Mouse (Mus musculus) thymus, postnatal 4 days (tissue): Measurements from ENCODE around the gene Calcb.

Source experiments
- DNase-seq: peaks from one replicate; pipeline ENCODE4 v3.0.0; 2021

Gene Calcb

DNA sequence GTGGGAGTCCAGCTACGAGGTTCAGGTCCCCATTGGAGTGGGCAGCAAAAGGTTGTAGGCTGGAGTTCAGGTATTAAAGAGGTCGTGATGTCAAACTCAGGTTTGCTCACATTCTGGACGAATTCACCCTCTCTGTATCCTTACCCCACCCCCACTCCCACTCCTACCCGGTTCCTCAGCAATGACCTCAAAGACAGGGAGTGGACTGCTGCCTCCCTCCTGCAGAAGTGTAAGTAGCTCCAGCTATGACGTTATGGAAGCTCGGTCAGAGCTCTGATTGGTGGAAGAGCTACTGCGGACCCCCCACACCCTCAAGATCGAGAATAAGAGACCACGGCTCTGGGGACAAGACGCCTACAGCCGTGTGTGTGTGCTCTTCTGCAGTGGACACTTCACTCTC, at the start of gene Calcb:
Gene Calcb, plus strand, starts transcription at position 344 of the 400 bp plus-strand sequence.
- DNase-seq: no peak

DNA sequence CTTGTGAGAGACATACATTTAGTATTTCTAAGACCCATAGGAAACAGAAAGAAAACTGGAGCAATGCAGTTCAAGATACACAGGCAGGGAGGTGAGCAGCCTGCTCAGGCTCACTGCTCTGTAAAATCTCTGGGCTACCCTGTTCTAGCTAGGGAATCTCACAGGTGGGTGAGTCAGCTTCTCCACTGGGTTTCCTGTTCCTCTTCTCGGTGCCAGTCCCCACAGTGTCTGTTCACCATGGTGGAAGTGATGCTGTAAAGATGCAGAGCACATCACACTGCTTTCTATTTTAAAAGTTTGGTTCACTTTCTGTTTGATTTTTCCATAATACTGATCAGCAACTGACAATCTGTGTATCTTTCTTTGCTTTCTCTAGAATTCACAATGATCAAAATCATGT, 47.0 kb upstream of the Calcb start:
- no peak for DNase-seq

DNA sequence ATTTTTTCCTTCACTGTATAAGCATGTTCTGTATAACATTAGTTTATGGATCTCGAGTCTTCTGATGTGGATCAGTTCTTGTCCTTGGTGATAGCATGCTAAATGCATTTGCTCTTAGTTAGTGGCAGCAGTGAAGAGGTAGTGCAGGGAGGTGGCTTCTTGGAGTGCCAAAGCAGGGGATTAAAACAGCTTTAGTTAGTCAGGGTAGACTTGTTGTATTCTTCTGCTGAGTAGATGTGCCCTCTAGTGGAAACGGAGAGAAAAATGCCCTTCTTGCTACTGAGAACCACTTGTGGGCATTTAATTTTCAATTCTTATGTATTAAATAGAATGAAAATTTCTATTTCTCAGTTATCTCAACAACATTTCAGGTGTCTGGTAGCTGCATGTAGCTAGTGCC, 45.7 kb upstream of the Calcb start:
- DNase-seq: no peak

DNA sequence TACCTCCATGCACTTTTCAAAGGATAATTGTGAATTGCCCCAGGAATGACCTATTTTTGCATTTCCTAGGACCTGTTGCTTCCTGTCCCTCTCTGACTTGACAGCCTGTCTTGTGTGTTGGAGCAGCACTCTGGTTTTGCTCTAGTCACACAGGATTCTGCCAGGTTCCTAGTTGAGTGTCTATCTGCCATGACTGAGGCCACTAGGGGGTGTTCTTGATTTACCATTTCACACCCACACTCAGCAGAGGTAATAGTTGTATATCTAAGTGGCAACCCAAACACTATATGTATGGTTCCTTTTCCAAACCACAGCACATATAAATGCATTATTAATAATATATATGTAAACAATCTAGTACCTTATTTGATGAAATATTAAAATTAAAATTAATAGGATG, 26.1 kb upstream of the Calcb start:
- peak; percentile 13 for DNase-seq

DNA sequence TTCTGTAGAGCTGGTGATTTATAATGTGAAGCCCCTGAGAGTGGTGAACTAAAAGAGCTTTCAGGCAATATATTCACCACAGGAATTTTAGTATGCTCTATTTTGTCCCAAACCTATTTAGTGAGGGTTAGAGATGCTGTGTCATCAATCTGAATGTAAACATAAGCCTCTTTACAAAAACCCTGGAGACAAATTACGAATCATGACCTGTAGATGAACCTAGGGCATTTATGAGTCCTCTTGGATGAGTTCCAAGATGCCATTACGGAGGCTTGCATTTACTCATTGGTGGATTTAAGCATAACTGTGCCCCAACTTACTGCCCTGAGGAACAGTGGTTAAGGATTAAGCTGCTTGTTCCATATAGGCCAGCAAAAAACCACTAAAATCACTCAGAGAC, 17.6 kb upstream of the Calcb start:
- DNase-seq: no peak

DNA sequence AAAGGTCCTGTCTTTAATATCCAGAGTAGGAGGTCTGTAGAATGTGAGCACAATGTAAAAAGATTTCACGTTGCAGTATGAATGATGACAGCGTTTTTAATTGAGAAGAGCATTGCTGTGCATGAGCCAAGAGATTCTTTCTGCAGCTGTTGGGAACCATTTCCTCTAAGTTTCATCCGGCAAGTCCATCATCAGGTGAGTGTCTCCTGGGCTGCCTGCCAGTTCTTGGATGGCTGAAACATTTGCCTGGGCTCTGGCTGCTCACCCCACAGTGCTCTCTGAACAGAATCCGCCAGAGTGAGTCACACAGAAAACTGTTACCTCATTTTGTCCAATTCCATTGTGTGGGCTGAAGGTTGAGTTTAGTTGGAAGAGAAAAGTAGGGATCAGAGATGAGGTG, 11.7 kb upstream of the Calcb start:
- DNase-seq: no peak

DNA sequence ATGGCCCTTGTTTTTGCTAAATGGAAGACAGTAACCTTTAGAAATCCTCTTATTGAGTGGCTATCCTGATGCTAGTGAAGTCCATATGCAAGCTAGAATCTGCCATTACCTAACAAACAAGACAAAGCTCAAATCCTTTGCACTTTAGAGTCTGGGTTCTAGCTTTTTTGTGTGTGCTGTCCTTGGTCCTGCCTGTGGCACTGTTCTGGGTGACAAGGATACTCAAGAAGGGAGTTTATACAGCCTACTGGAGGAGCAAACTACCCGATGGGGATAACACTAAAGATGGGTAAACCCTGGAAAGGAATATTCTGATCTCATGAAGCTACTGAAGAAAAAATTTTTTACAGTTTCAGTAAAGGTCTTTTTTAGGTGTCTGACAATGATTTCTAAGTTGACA, 11.0 kb upstream of the Calcb start:
- DNase-seq: no peak

DNA sequence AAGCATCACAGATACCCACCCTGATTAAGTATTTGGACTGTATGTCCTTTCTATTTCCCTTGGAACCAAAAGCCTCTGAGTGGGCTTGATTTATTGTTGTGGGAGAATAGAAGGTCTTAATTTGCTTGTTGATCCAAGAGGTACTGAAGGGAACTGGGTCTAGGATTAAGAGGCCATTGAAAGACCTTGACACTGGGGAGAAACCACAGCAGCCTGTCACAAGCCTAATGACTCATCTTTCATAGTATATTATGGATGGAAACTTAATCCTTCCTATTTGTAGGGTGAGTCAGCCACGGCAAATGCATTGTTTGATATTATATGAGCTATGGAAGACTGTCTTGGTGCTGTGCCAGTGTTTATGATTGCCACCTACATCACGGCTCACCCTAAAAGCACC, 8.0 kb upstream of the Calcb start:
- DNase-seq: no peak

DNA sequence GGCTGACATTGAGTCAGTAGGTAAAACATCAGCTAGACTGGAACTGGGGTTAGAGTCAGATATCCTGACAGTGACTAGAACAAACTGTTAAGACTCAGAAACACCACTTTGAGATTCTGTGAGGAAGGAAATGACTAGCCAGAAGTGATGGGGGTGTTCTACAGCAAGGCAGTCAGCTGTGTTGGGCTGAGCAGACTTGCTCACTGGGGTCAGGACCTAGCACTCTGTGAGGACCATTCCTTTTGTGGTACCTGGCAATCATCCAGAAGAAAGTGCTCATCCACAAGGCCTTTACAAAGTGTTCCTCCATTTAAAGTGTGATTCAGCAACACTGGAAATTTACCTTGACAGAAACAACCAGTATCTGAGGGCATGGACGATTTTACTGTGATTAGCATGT, 5.9 kb upstream of the Calcb start:
- no peak for DNase-seq

DNA sequence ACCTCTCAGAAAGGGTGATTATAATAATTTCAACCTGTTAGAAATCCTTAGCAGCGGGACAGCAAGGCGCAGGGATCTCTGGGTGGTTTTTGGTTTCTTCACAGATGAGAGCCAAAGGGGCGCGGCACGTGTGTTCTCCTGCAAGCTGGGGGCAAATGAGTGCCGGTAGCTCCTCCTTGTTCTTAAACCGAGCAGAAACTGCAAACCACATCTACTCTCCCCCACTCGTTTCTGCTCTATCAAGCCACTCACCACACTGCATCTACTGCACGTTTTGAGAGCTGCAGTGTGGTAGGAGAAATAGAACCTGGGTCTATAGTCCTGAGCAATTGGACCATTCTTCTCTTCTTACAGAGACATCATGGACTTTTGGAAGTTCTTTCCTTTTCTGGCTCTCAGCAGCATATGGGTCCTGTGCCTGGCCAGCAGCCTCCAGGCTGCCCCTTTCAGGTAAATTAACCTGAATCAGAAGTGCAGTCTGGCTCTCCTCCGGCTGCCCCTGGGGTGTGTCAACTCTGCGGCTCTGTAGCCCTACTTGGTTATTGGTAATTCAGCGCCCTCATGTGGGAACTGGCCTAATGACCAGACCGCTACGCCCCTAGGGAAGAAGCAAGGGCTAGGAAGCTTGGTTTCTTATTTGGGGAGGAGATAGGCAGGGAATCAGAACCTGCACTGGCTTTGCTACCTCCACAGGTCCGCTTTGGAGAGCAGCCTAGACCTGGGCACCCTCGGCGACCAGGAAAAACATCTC, 1.1 kb downstream of the Calcb start:
- DNase-seq: peak; percentile 34

DNA sequence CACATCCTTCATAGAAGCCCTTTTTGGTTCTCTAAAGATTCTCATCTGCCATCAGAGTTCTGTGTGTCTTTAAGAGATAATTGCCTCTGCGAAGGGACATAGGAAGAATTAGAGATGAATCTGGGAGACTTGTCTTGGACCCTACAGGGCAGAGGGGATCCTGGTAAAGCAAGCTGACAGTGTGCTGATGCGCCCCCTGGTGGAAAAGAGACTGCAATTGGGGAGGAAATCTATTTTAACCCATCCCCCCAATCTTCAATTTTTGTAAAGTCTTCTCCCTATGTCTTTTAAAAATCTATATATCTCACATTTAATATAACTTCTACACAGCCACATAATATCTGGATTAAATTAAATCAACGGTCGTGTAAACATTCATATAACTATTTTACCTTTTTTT, 11.3 kb downstream of the Calcb start:
- peak; percentile 37 for DNase-seq

DNA sequence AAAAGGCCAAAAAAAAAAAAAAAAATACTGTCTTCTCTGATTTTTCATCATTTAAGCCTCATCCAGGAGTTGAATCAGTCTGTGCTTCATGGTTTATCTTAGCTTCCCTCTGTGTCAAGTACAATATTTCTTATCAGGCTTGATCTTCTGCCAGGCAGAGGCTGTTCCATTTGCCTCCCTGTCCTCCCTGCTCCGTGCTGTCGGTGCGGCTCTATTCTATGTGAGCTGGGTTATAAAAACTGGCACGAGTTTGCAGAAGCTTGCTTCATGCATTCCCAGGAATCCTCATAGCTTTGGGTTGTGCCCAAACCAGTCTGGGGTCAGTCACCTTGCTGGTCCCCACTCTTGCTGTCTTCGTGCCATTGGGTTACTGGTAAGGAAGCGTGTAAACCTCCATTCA, 12.7 kb downstream of the Calcb start:
- no peak for DNase-seq

DNA sequence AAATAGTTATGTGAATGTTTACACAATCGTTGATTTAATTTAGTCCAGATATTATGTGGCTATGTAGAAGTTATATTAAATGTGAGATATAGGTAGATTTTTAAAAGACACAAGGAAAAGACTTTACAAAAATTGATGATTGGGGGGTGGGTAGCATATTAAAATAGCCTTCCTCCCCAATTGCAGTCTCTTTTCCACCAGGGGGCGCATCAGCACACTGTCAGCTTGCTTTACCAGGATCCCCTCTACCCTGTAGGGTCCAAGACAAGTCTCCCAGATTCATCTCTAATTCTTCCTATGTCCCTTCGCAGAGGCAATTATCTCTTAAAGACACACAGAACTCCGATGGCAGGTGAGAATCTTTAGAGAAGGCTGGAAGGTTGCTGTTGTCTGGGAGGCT, 13.3 kb downstream of the Calcb start:
- peak; percentile 26 for DNase-seq

DNA sequence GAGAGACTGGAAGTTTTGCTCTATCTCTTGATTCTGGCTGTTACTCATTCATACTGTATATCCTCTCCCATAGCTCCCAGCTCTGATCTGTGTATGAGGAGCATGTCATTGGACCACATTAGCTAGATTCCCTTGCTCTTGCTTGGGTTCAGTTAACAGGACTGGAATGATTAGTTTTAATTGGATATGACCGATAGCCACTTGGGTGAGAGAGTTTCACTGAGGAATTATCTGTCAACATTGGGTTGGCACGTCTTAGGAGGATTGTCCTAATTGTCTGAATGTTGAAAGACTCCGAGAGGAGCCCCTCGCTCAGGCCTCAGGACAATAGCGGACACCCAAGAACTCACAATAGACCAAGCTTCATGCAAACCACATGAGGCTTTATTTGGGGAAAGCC, 17.8 kb downstream of the Calcb start:
- DNase-seq: no peak

DNA sequence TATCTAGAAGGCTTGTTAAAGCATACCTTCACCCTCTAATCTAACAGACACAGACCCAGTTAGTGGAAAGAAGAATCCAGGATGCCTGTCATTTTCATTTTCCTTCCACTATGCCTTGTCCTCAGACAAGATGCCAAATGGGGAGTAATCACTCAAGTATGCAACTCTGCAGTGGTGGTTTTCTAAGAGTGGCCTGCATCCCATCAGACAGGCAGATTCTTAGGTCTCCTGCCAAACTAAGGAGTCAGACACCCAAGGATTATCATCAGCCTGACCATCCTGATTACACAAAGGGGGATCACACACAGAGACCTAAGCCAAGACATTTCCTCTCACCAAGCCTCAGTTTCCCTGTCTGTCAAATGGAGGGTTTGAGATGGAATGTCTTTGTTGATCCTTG, 19.7 kb downstream of the Calcb start:
- no peak for DNase-seq

DNA sequence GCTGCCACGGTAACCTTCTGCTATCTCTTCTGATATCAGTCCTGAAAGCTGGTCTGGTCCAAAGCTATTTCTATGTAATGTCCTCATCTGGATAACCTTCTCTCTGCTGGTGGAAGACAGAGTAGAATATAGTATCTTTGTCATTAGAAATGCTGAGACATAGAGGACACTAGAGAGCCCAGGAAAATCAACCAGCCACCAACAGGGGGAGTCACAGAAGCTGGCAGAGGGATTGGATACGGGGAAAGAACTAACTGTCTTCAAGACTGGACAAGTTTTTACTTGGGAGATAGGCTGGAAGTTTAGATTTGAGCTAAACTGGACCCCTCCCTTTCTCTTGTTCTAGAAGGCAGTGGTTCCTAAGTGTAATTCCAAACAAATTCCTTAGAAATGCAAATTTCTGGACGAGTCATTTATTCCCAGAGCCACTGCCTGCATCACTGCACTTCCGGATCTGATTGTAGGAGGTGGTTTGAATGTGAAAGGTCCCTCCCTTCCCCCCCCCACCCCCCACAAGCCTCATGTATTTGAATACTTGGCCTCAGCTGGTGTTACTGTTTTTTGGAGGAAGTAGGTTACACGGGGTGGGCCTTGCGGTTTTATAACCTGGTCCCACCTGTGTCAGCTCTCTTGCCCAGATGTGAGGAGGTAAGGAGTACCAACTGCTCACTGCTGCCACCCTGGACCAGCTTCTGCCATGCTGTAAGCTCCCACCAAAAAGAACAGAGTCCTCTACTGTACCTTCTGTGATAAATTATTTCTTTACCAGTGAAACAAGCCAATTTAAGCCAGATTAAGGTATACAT, 22.1 kb downstream of the Calcb start:
- DNase-seq: peak; percentile 58

DNA sequence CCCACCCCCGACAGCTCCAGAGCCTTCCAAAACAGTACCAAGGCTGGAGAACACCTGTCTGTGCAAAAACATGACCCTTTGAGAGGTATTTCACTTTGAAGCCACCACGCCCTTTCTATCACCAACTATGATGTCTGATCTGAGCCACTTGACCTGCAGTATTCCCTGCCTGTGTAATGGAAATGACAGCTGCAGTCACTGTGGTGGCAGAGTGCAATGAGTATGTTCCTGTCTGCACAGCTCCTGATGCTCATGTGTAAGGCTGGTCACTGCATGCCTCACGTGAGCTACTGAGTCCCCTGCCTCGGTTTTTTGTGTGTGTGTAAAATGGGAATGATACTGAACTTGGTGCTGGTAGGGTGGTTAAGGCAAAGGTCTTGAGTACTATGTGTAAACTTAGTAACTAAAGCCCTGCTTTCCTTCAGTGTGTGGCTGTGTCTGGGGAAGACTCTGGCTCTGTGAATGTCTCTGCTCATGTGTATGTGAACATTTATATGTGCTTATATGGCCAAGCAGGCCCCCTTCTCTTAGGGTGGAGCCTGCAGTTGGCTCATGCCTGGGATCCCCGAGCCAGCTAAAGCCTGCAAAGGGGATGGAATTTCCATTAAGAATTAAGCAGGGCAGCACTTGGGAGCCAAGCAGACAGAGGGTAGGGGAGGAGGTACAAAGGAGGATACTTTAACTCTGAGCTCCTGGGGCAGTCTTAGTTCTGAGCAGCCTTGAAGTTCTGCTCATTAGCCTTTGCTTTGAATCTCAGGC, 24.8 kb downstream of the Calcb start, which contains the start of gene Insc:
Gene Insc, plus strand, starts transcription at position 673 of the 759 bp plus-strand sequence.
- no peak for DNase-seq

DNA sequence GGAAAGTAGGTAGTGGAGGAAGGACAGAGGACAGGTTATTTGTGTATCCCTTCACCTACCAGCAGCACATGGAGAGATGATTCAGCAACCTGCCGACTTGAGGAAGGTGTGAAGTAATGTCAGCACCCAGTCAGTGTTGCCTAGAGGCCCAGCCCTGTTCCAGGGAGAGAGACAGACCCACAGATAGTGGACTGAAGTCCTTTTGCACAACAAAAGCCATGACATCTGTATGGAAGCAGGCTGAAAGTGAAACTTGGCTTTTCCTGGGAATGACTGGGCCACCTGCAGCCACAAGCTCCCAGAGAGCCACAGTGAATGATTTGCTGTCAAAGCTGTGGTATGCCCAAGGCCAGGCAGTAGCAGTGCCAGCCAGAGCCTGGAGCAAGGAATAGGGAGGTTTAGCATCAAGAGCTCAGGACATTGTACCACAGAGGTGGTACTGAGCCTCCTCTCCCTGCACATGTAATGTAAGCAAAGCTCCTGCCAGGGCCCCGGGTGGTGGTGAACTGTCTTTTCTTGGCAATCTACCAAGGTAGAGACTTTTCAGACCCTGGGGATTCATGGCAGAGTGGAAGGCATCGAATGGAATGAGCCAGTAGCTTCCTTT, 26.3 kb downstream of the Calcb start:
- no peak for DNase-seq

DNA sequence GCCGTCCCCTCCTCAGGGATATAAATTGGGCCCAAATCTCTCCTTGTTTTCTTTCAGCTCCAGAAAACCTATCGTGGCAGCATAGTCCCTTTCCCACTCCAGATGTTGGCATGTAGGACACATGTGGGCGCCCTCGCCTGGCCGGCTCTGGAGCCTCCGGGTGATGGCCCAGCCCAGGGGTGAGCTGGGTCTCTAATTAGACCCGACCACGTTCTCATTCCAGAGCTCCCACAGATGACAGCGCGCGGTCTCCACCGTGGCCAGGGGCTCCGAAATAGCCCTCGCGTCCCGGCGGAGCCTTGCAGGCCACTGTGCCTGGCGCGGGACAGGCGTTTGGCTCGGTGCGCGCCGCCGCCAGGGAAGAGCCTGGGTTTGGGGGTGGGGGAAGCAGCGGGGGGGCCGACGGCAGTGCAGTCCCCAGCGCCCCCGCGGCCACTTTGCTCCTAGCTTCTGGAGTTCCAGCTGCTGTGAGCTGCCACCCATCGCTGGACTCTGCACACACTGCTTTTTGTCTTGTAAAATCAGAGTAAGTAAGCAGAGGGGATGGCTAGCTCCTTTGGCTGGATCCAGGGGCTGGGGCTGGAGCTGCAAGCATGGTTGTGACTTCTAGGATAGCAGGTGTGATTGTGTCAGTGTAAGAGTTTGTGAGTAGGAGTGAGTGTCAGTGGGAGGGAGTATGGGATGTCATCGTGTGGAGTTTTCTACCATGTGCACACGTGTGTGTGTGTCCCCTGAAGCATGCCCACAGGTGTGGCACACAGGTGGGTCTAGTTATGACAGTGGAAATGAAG, 27.2 kb downstream of the Calcb start:
- peak; percentile 21 for DNase-seq

DNA sequence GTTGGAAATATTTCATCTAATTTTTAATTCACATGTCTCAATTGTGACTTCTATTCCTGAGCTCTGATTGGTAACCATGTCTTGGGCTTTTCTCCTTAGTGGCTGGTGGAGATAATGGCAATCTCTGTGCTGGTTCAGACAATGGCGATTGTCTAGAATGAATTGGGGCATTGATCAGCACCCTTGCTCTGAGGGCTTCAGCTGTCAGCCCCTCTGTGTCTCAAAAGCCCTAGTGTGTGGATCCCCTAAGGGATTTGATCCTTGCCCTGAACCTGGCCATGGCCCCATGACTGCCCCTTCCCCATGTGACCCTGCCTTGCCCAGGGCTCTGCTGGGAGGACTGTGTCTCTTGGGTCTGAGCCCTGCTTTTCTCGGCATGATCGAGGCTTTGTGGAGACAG, 29.2 kb downstream of the Calcb start:
- DNase-seq: no peak

DNA sequence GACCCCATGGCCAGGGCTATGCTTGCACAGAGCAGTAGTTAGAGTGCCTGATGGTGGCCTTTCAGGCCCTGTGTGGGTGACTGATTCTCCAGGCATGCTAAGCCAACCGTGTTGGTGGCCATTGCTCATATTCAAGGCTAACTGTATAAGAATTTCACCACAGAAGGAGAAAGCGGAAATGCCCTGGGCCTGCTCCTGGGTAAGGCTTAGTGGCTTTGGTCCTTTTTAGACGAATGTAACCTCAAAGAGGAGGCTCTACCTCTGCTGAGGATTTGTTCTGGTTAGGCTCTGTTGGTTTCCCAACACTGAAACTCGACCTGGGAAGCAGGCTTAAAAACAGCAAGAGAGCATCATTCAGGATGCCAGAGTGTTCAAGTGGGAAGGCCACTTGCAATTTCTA, 29.8 kb downstream of the Calcb start:
- DNase-seq: no peak

DNA sequence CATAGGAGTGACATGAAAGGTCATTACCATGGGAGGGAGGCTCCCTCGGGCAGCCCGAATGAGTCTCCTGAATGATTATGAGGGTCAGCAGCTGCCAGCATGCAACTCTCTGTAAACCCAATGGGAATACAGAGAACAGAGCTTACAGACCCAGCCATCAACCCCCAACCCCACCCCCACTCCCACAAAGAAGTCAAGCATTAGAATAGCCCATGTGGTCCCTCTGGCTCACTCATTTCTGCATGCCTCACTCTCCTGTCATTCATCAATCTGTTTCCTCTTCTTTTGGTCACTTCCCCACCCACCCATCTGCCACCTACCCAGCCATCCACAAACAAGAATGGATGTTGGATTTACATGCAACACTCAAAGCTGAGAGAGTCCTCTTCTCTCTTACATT, 35.0 kb downstream of the Calcb start:
- DNase-seq: no peak
